Mouse (Mus musculus): ENCODE data around the gene Nek5. TPM values are rescaled to one million over a fixed set of nuclear protein-coding genes. Genes with fewer than 3 reads are reported as not detected.

Gene Nek5
- 0.21 and 0.65 TPM in 2 replicates for polyA plus RNA-seq (2012; rRNA removed)

DNA sequence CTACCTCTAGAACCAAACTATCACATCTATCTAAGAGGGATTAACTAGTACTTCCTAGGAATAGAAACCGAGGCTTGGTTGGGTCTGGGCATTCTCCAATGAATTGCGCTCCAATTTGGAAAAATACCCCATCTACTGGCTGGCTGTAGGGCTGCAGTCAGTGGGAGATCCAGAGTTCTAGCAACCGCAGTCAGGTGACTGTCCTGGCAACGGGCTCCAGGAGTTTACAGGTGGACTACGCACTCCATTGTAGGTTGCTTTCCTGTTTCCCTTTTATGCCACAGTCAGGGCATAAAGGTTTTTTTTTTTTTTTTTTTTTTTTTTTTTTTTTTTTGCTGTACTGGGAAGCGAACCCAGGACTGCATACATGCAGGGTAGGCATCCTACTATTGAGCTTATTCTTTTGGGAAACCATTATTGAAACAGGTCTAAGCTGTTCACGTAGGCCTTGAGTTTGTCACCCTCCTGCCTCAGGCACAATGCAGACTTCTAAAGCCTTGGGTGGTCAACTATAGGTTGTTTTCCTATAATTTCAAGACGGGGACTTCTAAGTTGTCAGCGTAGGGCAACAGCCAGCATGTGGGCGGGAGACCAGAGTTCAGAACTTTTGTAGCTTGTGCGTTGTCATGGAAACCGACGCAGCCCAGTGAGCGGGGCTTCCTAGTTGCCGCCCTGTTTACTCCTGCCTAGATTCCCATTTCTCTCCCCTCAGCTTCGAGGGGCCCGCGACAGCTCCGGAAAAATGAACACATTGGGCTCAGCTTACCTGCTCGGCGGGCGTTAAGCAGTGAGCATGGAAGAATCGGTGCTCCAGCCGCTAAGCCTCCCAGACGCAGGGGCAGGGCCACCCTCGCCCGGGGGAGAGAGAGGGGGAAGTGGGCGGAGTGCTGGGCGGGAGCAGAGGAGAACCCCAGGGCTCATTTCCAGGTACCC lies at the start of gene Nek5:
Gene Nek5 (minus strand): TSS at position 834 of the 933 bp plus-strand sequence.

DNA sequence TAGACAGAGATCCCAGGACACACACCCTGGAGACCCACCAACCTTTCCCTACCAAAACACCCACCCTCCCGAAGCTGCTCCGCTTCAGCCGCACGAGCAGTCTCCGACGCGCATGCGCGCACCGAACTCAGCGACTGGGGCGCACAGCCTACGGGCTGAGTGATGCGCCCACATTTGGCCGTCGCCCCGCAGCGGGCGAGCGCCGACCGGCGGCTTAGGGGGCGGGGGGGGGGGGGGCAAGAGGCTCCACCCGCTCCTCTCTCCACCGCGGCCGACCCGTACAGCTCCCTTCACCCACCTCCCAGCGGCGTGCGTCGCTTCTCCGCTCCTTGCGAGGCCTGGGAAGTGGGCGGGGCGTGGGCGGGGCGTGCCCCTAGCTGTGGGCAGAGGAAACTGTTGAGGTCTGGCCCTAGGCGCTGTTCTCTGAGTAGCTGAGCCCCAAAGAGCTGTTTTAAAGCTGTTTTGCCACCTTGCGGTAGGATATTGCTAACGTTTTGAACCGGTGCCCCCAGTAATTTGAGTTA lies 41.3 kb upstream of the Nek5 start, which contains the start of gene Nek3:
Gene Nek3 (minus strand): TSS at position 356 of the 524 bp plus-strand sequence.

DNA sequence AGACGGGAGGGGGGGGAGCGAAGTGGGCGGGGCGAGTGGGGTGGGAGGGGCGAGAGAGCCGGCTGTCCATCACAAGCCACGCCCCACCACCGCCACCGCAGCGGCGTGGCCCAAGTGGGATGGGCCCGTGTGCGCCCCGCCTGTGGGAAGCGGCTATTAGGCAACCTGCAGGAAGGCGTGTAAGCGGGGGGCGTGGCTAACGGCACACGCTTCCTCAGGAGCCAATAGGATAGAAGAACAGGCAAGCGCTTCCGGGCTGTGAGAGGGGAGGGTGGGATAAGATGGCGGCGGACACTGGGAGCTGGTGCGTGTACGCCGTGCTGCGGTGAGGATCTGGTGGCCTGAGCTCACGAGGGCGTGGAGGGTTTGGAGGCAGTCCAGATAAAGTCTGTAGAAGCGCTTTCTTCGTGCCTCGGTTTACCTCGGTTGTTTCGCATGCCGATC lies 64.4 kb downstream of the Nek5 start, which contains the start of gene Alg11:
Gene Alg11 (plus strand): TSS at position 276 of the 444 bp plus-strand sequence.

DNA sequence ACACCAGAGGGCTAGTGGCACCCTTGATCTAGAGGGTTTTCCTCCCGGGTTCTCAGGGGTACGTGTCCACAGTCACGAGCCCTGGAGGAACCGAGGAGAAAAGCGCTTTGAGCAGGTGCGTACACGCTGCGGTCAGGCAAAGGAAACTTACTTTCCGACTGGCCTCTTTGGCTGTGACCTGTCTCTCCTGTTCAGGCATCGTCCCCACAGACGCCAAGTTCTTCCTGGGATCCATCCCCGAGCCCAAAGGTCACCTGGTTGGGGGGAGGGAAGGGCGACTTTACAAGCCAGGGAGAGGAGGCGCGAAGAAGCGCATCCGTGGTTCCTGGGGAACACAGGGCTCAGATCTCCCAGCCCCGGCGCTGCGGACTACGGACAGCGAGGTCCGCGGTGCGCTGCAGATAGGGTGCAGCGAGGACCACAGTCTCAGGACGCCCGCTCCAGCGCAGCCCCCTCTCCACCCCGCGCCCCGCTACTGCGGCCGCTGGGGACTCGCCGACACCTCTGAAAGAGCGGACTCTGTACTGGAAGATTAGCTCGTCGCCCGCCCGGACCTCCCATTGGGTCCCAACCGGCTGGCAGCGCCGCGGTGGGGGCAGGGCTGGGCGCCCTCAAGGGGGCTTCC lies 64.9 kb downstream of the Nek5 start, which contains the start of gene Atp7b:
Gene Atp7b (minus strand): TSS at position 485 of the 625 bp plus-strand sequence.

Other genes starting within 250 kb of the Nek5 start
- gene Defb9, start 239.6 kb downstream of the Nek5 start, polyA plus RNA-seq (2012; rRNA removed): not detected in 2 replicates
- not detected in 2 replicates for gene Defb11, start 218.6 kb downstream of the Nek5 start, polyA plus RNA-seq (2012; rRNA removed)
- gene Defb15, start 192.3 kb downstream of the Nek5 start, polyA plus RNA-seq (2012; rRNA removed): not detected in 2 replicates
- gene Defb35, start 186.7 kb downstream of the Nek5 start, polyA plus RNA-seq (2012; rRNA removed): not detected in 2 replicates
- not detected in 2 replicates for gene Defb13, start 178.3 kb downstream of the Nek5 start, polyA plus RNA-seq (2012; rRNA removed)
- not detected in 2 replicates for gene Fam90a1a, start 166.3 kb downstream of the Nek5 start, polyA plus RNA-seq (2012; rRNA removed)
- gene Ccdc70, start 155.3 kb downstream of the Nek5 start, polyA plus RNA-seq (2012; rRNA removed): not detected in 2 replicates
- gene Atp7b, start 64.7 kb downstream of the Nek5 start, polyA plus RNA-seq (2012; rRNA removed): 0.35 and 0.44 TPM in 2 replicates
- gene Alg11, start 64.3 kb downstream of the Nek5 start, polyA plus RNA-seq (2012; rRNA removed): 1.5 and 1.6 TPM in 2 replicates
- gene Nek3, start 41.4 kb upstream of the Nek5 start, polyA plus RNA-seq (2012; rRNA removed): 2.3 and 2.5 TPM in 2 replicates
- 2.0 and 3.0 TPM in 2 replicates for gene Ckap2, start 60.8 kb upstream of the Nek5 start, polyA plus RNA-seq (2012; rRNA removed)
- 6.6 and 7.2 TPM in 2 replicates for gene Vps36, start 67.8 kb upstream of the Nek5 start, polyA plus RNA-seq (2012; rRNA removed)
- 0.85 and 1.1 TPM in 2 replicates for gene Thsd1, start 102.3 kb upstream of the Nek5 start, polyA plus RNA-seq (2012; rRNA removed)
- gene Tpte, start 158.4 kb upstream of the Nek5 start, polyA plus RNA-seq (2012; rRNA removed): not detected in 2 replicates